Mouse (Mus musculus) MEL (cell line): Measurements from ENCODE around the gene Ccdc34. TPM values are rescaled to one million over a fixed set of nuclear protein-coding genes. Genes with fewer than 3 reads are reported as not detected.

Source experiments
- DNase-seq: peaks from one replicate; pipeline ENCODE4 v3.0.0; 2011; ENCODE audit warnings: low read depth, low spot score
- H3K27ac ChIP-seq: 2 replicates; pipeline ENCODE4 v1.5.1; 2012; ENCODE audit warnings: low read depth, mild to moderate bottlenecking, control low read depth, low read length, moderate library complexity; ENCODE audit not compliant: control insufficient read depth
- H3K27me3 ChIP-seq, 2 experiments: fragments of 150-350 bp in 1 of 2; sonication (generic) in 1 of 2; 2 replicates each; pipeline ENCODE4 v1.6.1; 2012; ENCODE audit warnings: low read length in 2 of 2, mild to moderate bottlenecking in 2 of 2, improper control_type of control experiment in 1 of 2, moderate library complexity in 1 of 2; ENCODE audit not compliant: insufficient read depth in 2 of 2, control insufficient read depth in 1 of 2
- H3K36me3 ChIP-seq, 2 experiments: 2 replicates each; pipeline ENCODE4 v1.6.1; 2012 to 2014; ENCODE audit warnings: low read length in 2 of 2, improper control_type of control experiment in 1 of 2, inconsistent platforms in 1 of 2, mild to moderate bottlenecking in 1 of 2; ENCODE audit not compliant: insufficient read depth in 2 of 2, control insufficient read depth in 1 of 2
- H3K4me1 ChIP-seq, 2 experiments: fragments of 150-350 bp in 1 of 2; sonication (generic) in 1 of 2; 2 replicates each; pipeline ENCODE4 v1.6.1; 2012; ENCODE audit warnings: low read length in 2 of 2, improper control_type of control experiment in 1 of 2, mild to moderate bottlenecking in 1 of 2; ENCODE audit not compliant: insufficient read depth in 2 of 2, control insufficient read depth in 1 of 2
- H3K4me3 ChIP-seq, 2 experiments: fragments of 150-350 bp in 1 of 2; sonication (generic) in 1 of 2; 2 replicates each; pipeline ENCODE4 v1.5.1; 2012; ENCODE audit warnings: low read depth in 2 of 2, low read length in 2 of 2, mild to moderate bottlenecking in 2 of 2, moderate library complexity in 2 of 2, control low read depth in 1 of 2, improper control_type of control experiment in 1 of 2; ENCODE audit not compliant: control insufficient read depth in 1 of 2, insufficient read depth in 1 of 2
- H3K79me2 ChIP-seq: 2 replicates; pipeline ENCODE4 v1.6.1; 2012; ENCODE audit warnings: mild to moderate bottlenecking, low read length, moderate library complexity; ENCODE audit not compliant: control insufficient read depth, poor library complexity, insufficient read depth
- H3K9ac ChIP-seq: 2 replicates; pipeline ENCODE4 v1.6.1; 2012; ENCODE audit warnings: low read depth, mild to moderate bottlenecking, control low read depth, low read length, moderate library complexity; ENCODE audit not compliant: control insufficient read depth, poor library complexity, severe bottlenecking
- H3K9me3 ChIP-seq: fragments of 150-350 bp; sonication (generic); replicated peaks from 2 replicates; pipeline ENCODE4 v1.6.1; 2012; ENCODE audit warnings: mild to moderate bottlenecking, low read length, improper control_type of control experiment, moderate library complexity; ENCODE audit not compliant: insufficient read depth
- CHD2 ChIP-seq: IDR thresholded peaks from 2 replicates; pipeline ENCODE4 v1.6.1; 2011; ENCODE audit warnings: low read length, improper control_type of control experiment
- CTCF ChIP-seq, 3 experiments: IDR thresholded peaks in 2 of 3; conservative IDR thresholded peaks in 1 of 3; 2 replicates each; pipeline ENCODE4 v1.5.1; 2011 to 2012; ENCODE audit warnings: low read length in 3 of 3, low read depth in 2 of 3, mild to moderate bottlenecking in 2 of 3, improper control_type of control experiment in 1 of 3, inconsistent platforms in 1 of 3, mixed read lengths in 1 of 3, moderate library complexity in 1 of 3; ENCODE audit not compliant: control insufficient read depth in 1 of 3, insufficient read depth in 1 of 3, poor library complexity in 1 of 3, severe bottlenecking in 1 of 3
- MAZ ChIP-seq: IDR thresholded peaks from 2 replicates; pipeline ENCODE4 v1.6.1; 2012; ENCODE audit warnings: low read depth, mild to moderate bottlenecking, inconsistent platforms, low read length, improper control_type of control experiment
- POLR2A ChIP-seq, 2 experiments: IDR thresholded peaks; 2 replicates each; pipeline ENCODE4 v1.6.1; 2011 to 2012; ENCODE audit warnings: low read length in 2 of 2, mild to moderate bottlenecking in 2 of 2, control low read depth in 1 of 2, improper control_type of control experiment in 1 of 2, low read depth in 1 of 2, moderate library complexity in 1 of 2; ENCODE audit not compliant: control insufficient read depth in 1 of 2, insufficient read depth in 1 of 2, poor library complexity in 1 of 2
- POLR2AphosphoS5 ChIP-seq: IDR thresholded peaks from 2 replicates; pipeline ENCODE4 v1.6.1; 2012; ENCODE audit warnings: low read depth, borderline replicate concordance, mild to moderate bottlenecking, inconsistent platforms, low read length, moderate library complexity, mixed read lengths
- RAD21 ChIP-seq: IDR thresholded peaks from 2 replicates; pipeline ENCODE4 v1.6.1; 2011; ENCODE audit warnings: mild to moderate bottlenecking, low read depth, low read length, improper control_type of control experiment
- RCOR1 ChIP-seq: IDR thresholded peaks from 2 replicates; pipeline ENCODE4 v1.6.1; 2012; ENCODE audit warnings: low read depth, mild to moderate bottlenecking, inconsistent platforms, low read length, improper control_type of control experiment
- SIN3A ChIP-seq: IDR thresholded peaks from 2 replicates; pipeline ENCODE4 v1.6.1; 2012; ENCODE audit warnings: low read length, improper control_type of control experiment, inconsistent platforms
- SMC3 ChIP-seq: IDR thresholded peaks from 2 replicates; pipeline ENCODE4 v1.6.1; 2011; ENCODE audit warnings: low read depth, low read length, improper control_type of control experiment
- UBTF ChIP-seq: IDR thresholded peaks from 2 replicates; pipeline ENCODE4 v1.6.1; 2012; ENCODE audit warnings: low read depth, mild to moderate bottlenecking, inconsistent platforms, low read length, improper control_type of control experiment, moderate library complexity, borderline replicate concordance; ENCODE audit not compliant: insufficient read depth
- ZC3H11A ChIP-seq: IDR thresholded peaks from 2 replicates; pipeline ENCODE4 v1.6.1; 2012; ENCODE audit warnings: low read depth, mild to moderate bottlenecking, inconsistent platforms, low read length, improper control_type of control experiment
- ZKSCAN1 ChIP-seq: IDR thresholded peaks from 2 replicates; pipeline ENCODE4 v1.6.1; 2012; ENCODE audit warnings: low read depth, mild to moderate bottlenecking, inconsistent platforms, low read length, improper control_type of control experiment, moderate library complexity
- ZNF384 ChIP-seq: IDR thresholded peaks from 2 replicates; pipeline ENCODE4 v1.6.1; 2012; ENCODE audit warnings: low read depth, mild to moderate bottlenecking, inconsistent platforms, low read length, improper control_type of control experiment
- polyA plus RNA-seq, 2 experiments: library from polyadenylated mRNA; stranded (reverse) in 1 of 2; unstranded in 1 of 2; fragments of >175 nt in 1 of 2; fragments of >200 nt in 1 of 2; gene quantifications; 2 replicates each; pipeline versions ENCODE4 v1.2.1 to v1.2.4; 2012; ENCODE audit warnings: low replicate concordance in 2 of 2, low read depth in 1 of 2; ENCODE audit not compliant: insufficient read length in 2 of 2, insufficient read depth in 1 of 2, missing spikeins in 1 of 2
- total RNA-seq: library from RNA; depleted of rRNA; stranded (reverse); fragments of 300-350 nt; gene quantifications from 2 replicates; pipeline ENCODE4 v1.2.3, GENCODE M21; 2012

Ccdc34 gene
- total and polyA plus RNA-seq, 3 experiments = 14.1 to 39.0 TPM; not detected in 1

GRCm38 (mm10) chr2:110204169-110204568 lies 186.6 kb downstream of the Ccdc34 start:
- Histone ChIP-seq H3K4me1 (no peaks in the 10 kb centered on the region; a peak in 1 of 4 replicates), H3K27me3 (no peaks in the 10 kb centered on the region; a peak in 1 of 4 replicates), H3K27ac (no peak overlapping the region), H3K36me3 (no peaks in the 10 kb centered on the region; a peak in 1 of 4 replicates), H3K4me3 (no peak overlapping the region), H3K9ac (no peak overlapping the region), H3K79me2 (no peaks in the 10 kb centered on the region), H3K9me3 (no peaks in the 10 kb centered on the region)
- no peak for DNase-seq
- TF ChIP-seq UBTF = no peak
- no peak for TF ChIP-seq POLR2AphosphoS5

GRCm38 (mm10) chr2:110204705-110205318 lies 187.2 kb downstream of the Ccdc34 start:
- Histone ChIP-seq H3K4me1 (no peaks in the 10 kb centered on the region; a peak in 1 of 4 replicates), H3K9ac (no peak overlapping the region), H3K36me3 (no peaks in the 10 kb centered on the region; a peak in 1 of 4 replicates), H3K9me3 (no peaks in the 10 kb centered on the region), H3K79me2 (no peaks in the 10 kb centered on the region), H3K27me3 (no peaks in the 10 kb centered on the region; a peak in 1 of 4 replicates), H3K27ac (no peak overlapping the region), H3K4me3 (peak overlapping the region in 1 of 2 experiments; percentile 66; a peak in 2 of 4 replicates)
- TF ChIP-seq ZKSCAN1 (no peak), ZNF384 (peak; percentile 76), CHD2 (no peak), CTCF (IDR thresholded peaks at IDR 0.05 in 2 of 3, conservative IDR thresholded peaks at IDR 0.05 in 1 of 3; ENCODE audit: control insufficient read depth in 1 of 3, insufficient read depth in 1 of 3, low read depth in 2 of 3, low read length in 3 of 3, poor library complexity in 1 of 3, severe bottlenecking in 1 of 3) (peak; percentile 73 to 91 (median 91)), MAZ (no peak), RCOR1 (no peak), SMC3 (peak; percentile 98), ZC3H11A (peak; percentile 91), POLR2A (IDR thresholded peaks at IDR 0.05; ENCODE audit: control insufficient read depth in 1 of 2, insufficient read depth in 1 of 2, low read depth in 1 of 2, low read length in 2 of 2, poor library complexity in 1 of 2) (no peak), RAD21 (peak; percentile 89), SIN3A (no peak)
- DNase-seq = peak; percentile 64
